Mouse (Mus musculus) kidney, embryonic 14.5 days (tissue): Measurements from ENCODE around the gene Scrn3. TPM values are rescaled to one million over a fixed set of nuclear protein-coding genes. Genes with fewer than 3 reads are reported as not detected.

Experiments used
- ATAC-seq: fragments of 200-750 bp; cut with Nextera tagmentation; 2 replicates; pipeline ENCODE4 v1.8.0; 2017; ENCODE audit warnings: moderate number of reproducible peaks, mild to moderate bottlenecking, moderate TSS enrichment, moderate library complexity; ENCODE audit not compliant: low FRiP score, low TSS enrichment
- H3K27ac ChIP-seq: fragments of 300-500 bp; sonication (generic); 2 replicates; pipeline ENCODE4 v1.5.1; 2014; ENCODE audit warnings: low read depth, mild to moderate bottlenecking, low read length, moderate library complexity, mixed read lengths
- H3K27me3 ChIP-seq: fragments of 300-500 bp; sonication (generic); 2 replicates; pipeline ENCODE4 v1.6.1; 2014; ENCODE audit warnings: mild to moderate bottlenecking, low read length; ENCODE audit not compliant: control insufficient read depth, insufficient read depth
- H3K36me3 ChIP-seq: fragments of 300-500 bp; sonication (generic); 2 replicates; pipeline ENCODE4 v1.6.1; 2014; ENCODE audit warnings: low read length, mixed read lengths; ENCODE audit not compliant: control insufficient read depth, insufficient read depth
- H3K4me1 ChIP-seq: fragments of 300-500 bp; sonication (generic); 2 replicates; pipeline ENCODE4 v1.6.1; 2014; ENCODE audit warnings: low read length, mixed read lengths; ENCODE audit not compliant: control insufficient read depth, insufficient read depth
- H3K4me2 ChIP-seq: fragments of 300-500 bp; sonication (generic); replicated peaks from 2 replicates; pipeline ENCODE4 v1.6.1; 2014; ENCODE audit warnings: low read depth, mild to moderate bottlenecking, low read length
- H3K4me3 ChIP-seq: fragments of 300-500 bp; sonication (generic); 2 replicates; pipeline ENCODE4 v1.5.1; 2014; ENCODE audit warnings: mild to moderate bottlenecking, low read length
- H3K9ac ChIP-seq: fragments of 300-500 bp; sonication (generic); 2 replicates; pipeline ENCODE4 v1.6.1; 2014; ENCODE audit warnings: low read depth, mild to moderate bottlenecking, low read length, moderate library complexity
- H3K9me3 ChIP-seq: fragments of 300-500 bp; sonication (generic); 2 replicates; pipeline ENCODE4 v1.6.1; 2016; ENCODE audit warnings: low read length; ENCODE audit not compliant: control insufficient read depth
- WGBS: fragments of 180-500 bp; shearing (Covaris S2); extraction: QIAGEN DNeasy Blood & Tissue Kit; methylation state at CpG from one replicate; pipeline ENCODE4 v1.1.7; 2014; 5-methylcytosine and 5-hydroxymethylcytosine counted together
- polyA plus RNA-seq: library from polyadenylated mRNA; unstranded; fragments of >200 nt; fragmentation: Nextera tagmentation; extraction: Ambion mirVana; gene quantifications from 2 replicates; pipeline ENCODE4 v1.2.1, GENCODE M21; 2014

Scrn3 gene
- polyA plus RNA-seq, 1 experiment from 2014 or later: 14.5 TPM

DNA sequence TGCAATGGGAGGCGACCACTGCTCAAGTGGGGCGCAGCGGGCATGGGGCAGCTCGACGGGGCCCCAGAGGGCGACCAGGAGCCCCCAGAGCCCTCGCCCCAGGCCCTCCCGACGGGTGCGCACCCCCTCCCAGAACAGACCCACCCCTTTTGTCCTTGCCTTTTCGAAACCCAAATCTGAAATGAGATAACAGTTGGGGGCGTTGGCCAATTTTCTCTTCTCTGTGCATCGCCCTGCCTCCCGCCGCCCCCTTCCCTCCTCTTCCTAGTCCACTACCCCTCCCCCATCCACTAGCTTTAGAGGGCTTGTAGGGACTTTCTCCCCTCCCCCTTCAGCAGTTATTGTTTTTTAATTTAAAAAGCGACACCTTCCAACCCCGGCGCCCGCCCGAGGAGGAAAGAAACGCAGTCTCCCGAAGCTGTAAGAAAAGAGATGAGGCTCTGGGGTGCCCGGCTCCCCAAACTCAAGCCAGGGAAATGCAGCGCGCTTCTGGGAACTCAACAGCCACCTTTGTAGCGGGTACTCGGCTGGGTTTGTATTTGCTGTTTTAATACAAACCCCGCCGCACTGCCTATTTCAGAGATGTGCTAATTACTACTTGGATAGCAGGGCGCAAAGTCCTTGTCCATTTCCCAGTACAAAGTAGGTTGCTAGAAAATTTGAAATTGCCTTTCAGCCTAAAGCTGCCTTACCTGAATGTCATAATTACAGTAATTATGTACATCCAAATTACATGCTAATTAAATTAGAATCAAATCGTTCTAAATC is 32.9 kb upstream of the Scrn3 start:
- Histone ChIP-seq H3K27ac (no peak overlapping the region), H3K36me3 (no peaks in the 10 kb centered on the region), H3K4me2 (peak overlapping the region; percentile 8; the same call in 1 of the 2 replicates), H3K4me3 (peak overlapping the region; percentile 11; the same call in 1 of the 2 replicates), H3K27me3 (peaks cover 54% of the 10 kb centered on the region), H3K4me1 (peaks cover 17% of the 10 kb centered on the region), H3K9me3 (no peaks in the 10 kb centered on the region), H3K9ac (no peak overlapping the region)
- no peak for ATAC-seq
- WGBS: 2% methylated on average over 29 of the region's 31 CpGs

DNA sequence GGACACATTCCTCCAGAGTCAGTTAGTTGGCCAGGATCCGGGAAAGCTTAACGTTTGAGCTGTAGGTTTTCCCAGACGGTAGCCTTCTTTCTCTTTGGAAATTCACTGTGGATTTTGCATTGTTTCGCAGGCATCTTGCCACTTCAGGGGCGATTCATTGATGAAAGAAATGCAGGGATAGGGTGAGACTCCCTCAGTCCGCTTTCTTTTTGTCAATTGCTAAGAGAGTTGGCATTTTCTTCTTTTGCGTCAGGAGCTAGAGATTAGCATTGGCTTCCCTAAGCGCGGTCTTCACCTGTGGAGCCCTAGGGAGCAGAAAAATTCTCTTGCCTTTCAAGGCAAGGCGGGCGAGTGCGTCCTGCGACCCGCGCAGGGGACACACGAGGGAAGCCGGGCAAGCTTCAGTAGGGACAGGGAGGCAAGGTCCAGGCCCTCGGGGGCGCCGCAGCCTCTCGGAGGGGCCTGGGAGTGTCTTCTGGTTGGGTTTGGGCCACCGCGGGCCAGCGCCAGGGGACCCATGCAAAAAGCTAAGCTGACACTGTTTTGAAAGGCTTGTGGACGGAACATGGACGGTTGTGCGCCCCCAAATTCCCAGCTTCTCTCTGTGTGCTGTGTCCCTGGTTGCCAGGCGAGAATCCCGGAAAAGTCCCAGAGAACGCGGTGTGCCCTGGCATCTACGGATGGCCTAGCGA is 31.9 kb upstream of the Scrn3 start:
- Histone ChIP-seq H3K4me3 (peak overlapping the region; percentile 17), H3K27me3 (peaks cover 49% of the 10 kb centered on the region)
- 1% methylated on average over 33 of the region's 33 CpGs for WGBS

DNA sequence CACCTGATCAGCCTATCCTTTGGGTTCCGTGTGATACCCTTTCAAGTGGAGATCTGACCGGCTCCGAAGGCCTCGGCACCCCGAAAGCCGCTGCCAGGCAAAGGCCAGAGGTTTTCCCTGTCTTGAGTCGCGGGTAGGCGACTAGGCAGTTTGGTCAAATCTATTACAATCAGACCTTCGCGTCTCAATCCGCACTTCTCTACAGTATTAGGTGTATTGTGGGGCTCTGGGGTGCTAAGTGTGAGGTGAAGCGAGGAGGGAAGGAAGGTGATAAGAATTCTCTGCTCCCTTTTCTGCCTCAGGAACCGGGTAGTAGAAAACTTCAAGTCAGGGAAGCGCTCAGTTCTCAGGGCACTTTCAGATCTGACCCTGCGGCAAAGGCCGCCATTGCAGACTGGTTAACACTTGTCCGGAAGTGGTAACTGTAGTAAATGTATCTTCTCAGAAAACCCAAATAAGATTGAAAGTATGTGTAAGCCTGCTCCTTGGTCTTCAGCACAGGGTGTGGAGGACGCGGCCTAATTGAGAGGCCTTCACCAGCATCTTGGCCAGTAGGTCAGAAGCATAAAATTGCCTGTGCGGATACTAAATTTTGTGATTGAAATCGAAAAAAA is 31.2 kb upstream of the Scrn3 start:
- 9% methylated on average over 22 of the region's 22 CpGs for WGBS
- peak overlapping the region; percentile 13; the same call in 1 of the 2 replicates for H3K4me2 ChIP-seq

More for the DNA sequence above, 31.9 kb upstream of the Scrn3 start:
- peaks cover 16% of the 10 kb centered on the region for H3K4me1 ChIP-seq
- H3K4me2 ChIP-seq: peak overlapping the region; percentile 13; the same call in 1 of the 2 replicates
- H3K9me3 ChIP-seq: no peaks in the 10 kb centered on the region
- H3K27ac ChIP-seq: no peak overlapping the region
- no peak for ATAC-seq
- no peaks in the 10 kb centered on the region for H3K36me3 ChIP-seq
- H3K9ac ChIP-seq: no peak overlapping the region

DNA sequence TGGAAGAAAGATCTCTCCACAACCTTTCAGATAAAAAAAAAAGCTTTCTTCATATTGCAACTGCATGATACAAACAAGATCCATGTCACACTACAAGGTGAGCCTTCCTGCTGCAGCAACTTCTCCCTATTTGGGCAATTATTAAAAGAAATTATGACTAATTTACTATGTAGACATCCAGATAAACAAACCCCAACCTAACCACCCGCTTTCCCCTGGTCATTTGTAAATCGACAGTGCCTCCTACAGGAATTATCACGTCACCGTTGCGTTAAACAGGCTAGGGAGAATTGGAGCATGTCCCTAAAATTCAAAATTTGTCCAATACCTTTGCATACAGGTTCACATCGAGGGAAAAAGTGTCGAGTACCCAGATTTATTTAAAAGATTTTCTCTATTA is 30.7 kb upstream of the Scrn3 start:
- H3K4me1 ChIP-seq: peaks cover 16% of the 10 kb centered on the region
- no peak overlapping the region for H3K27ac ChIP-seq
- ATAC-seq: no peak
- no peak overlapping the region for H3K4me3 ChIP-seq
- 11% methylated on average over 7 of the region's 7 CpGs for WGBS
- H3K36me3 ChIP-seq: no peaks in the 10 kb centered on the region
- H3K9me3 ChIP-seq: no peaks in the 10 kb centered on the region
- H3K4me2 ChIP-seq: no peak overlapping the region
- no peak overlapping the region for H3K9ac ChIP-seq
- peaks cover 42% of the 10 kb centered on the region for H3K27me3 ChIP-seq

More for the DNA sequence above, 31.2 kb upstream of the Scrn3 start:
- ATAC-seq: no peak
- no peaks in the 10 kb centered on the region for H3K9me3 ChIP-seq
- no peaks in the 10 kb centered on the region for H3K36me3 ChIP-seq
- H3K27ac ChIP-seq: no peak overlapping the region
- peaks cover 16% of the 10 kb centered on the region for H3K4me1 ChIP-seq
- peak overlapping the region; percentile 17; the same call in 1 of the 2 replicates for H3K4me3 ChIP-seq
- H3K27me3 ChIP-seq: peaks cover 46% of the 10 kb centered on the region
- H3K9ac ChIP-seq: no peak overlapping the region

DNA sequence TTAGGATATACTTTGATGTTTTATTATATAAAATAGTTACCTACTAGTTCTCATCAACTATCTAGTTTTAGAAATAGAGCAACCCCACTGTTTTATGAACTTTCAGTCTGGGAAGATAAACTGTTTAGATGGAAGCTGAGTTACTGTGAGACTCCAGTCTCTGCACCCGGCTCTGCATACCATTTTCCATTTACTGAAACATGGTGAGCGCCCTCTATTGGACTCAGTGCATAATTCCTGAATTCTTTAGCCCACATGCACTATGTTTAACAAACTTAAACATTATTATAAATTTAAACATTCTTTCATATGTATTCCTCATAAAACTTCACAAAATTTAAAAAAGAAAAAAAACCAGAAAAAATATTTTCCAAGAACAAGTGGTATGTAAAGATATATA is 26.8 kb upstream of the Scrn3 start:
- peaks cover 11% of the 10 kb centered on the region; the same call in 1 of the 2 replicates for H3K27me3 ChIP-seq
- H3K9me3 ChIP-seq: no peaks in the 10 kb centered on the region
- no peak overlapping the region for H3K4me3 ChIP-seq
- peaks cover 14% of the 10 kb centered on the region for H3K36me3 ChIP-seq
- WGBS: 10% methylated on average over 2 of the region's 2 CpGs
- H3K27ac ChIP-seq: no peak overlapping the region
- H3K4me2 ChIP-seq: no peak overlapping the region
- no peak for ATAC-seq
- H3K4me1 ChIP-seq: peaks cover 4% of the 10 kb centered on the region; the same call in 1 of the 2 replicates
- no peak overlapping the region for H3K9ac ChIP-seq

DNA sequence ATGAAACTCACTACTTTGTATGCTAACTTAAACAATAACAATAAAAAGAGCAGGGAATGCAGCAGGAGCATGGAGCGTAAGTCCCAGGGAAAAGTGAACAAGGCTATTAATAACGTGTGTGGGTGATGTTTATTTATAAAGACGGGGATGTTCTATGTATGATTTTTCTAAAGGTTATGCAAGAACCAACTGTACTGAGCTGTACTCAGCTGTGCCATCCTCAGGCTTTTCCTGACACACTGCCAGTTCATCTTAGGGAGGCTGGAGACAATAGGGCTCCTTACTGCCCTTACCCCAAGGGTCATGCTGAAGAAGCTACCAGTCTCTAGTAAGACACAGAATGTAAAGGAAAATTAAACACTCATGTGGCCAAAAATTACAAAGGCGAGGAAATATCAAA is 21.3 kb upstream of the Scrn3 start:
- Histone ChIP-seq H3K36me3 (peaks cover 25% of the 10 kb centered on the region), H3K27me3 (no peaks in the 10 kb centered on the region), H3K4me1 (no peaks in the 10 kb centered on the region), H3K4me2 (no peak overlapping the region), H3K9me3 (no peaks in the 10 kb centered on the region), H3K4me3 (no peak overlapping the region), H3K27ac (no peak overlapping the region), H3K9ac (no peak overlapping the region)
- no peak for ATAC-seq
- 91% methylated on average over 4 of the region's 4 CpGs for WGBS

DNA sequence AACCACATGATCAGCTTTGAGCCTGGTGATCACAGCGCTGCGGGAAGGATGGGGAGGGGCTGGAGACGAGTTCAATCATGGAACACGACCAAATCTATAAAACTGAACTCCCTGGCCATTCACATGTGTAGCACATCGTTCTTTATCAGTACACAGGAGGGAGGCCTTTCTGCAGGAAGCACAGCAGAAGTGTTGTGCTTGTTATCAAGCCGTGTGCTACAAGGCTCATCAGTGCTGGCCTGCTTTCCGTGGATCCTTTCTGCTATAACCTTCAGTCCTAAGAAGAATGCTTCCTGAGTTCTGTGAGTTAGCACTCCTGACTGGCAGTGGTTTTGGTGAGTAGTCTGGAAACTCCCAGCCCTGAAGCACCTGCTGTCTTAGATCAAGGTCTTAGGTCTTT is 17.4 kb upstream of the Scrn3 start:
- Histone ChIP-seq H3K4me3 (no peak overlapping the region), H3K27me3 (no peaks in the 10 kb centered on the region), H3K27ac (no peak overlapping the region), H3K4me1 (no peaks in the 10 kb centered on the region), H3K4me2 (no peak overlapping the region), H3K36me3 (peaks cover 31% of the 10 kb centered on the region), H3K9ac (no peak overlapping the region), H3K9me3 (no peaks in the 10 kb centered on the region)
- WGBS: 78% methylated on average over 7 of the region's 7 CpGs
- no peak for ATAC-seq

DNA sequence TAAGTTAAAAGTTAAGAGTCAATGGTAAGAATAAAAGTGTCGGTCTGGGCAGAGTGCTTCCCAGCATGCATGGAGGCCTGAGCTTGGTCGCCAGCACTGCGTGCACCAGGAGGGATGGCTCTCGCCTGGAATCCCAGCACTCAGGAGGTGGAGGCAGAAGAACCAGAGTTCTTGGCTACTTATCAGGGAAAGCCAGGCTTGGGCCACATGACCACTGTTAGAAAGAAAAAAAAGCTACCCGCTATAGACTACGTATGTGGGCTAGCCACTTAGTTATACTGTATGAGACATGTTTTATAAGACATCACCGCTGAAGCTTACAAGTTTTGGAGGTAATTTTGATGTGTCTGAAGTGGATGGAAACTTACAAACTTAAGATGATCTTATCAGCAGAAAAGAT is 14.2 kb upstream of the Scrn3 start:
- Histone ChIP-seq H3K4me2 (no peak overlapping the region), H3K36me3 (peaks cover 41% of the 10 kb centered on the region), H3K27me3 (no peaks in the 10 kb centered on the region), H3K4me1 (no peaks in the 10 kb centered on the region), H3K4me3 (no peak overlapping the region), H3K27ac (no peak overlapping the region), H3K9ac (no peak overlapping the region), H3K9me3 (no peaks in the 10 kb centered on the region)
- ATAC-seq: no peak
- WGBS: 88% methylated on average over 7 of the region's 7 CpGs

DNA sequence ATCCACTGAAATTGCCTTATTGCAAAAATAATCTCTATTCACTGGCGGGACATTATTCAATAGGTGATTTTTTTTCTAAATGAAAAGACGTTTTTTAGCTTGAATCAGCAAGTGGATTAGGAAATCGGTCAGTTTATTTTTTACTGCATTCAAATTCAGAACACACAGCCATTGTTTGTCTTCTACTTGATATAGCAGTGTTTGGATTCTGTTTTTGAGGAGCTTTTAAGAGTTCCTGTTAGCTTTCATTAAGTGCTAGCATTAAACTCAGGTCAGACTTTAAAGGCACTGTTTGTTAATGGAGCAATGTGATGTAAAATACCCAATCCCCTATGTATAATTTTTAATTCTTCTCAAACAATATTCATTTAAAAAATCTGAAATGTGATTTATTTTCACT is 13.6 kb upstream of the Scrn3 start:
- H3K27ac ChIP-seq: no peak overlapping the region
- H3K4me3 ChIP-seq: no peak overlapping the region
- H3K27me3 ChIP-seq: no peaks in the 10 kb centered on the region
- WGBS: 86% methylated on average over 3 of the region's 3 CpGs
- no peak overlapping the region for H3K4me2 ChIP-seq
- no peak overlapping the region for H3K9ac ChIP-seq
- ATAC-seq: no peak
- H3K36me3 ChIP-seq: peaks cover 47% of the 10 kb centered on the region
- H3K9me3 ChIP-seq: no peaks in the 10 kb centered on the region
- no peaks in the 10 kb centered on the region for H3K4me1 ChIP-seq
